Mouse (Mus musculus) megakaryocyte, embryonic 14.5 days (primary cell): ENCODE results near the gene Gfer.

ENCODE experiments used
- FLI1 ChIP-seq: IDR thresholded peaks from 2 replicates; pipeline ENCODE4 v1.6.1; 2012; ENCODE audit warnings: low read length, inconsistent platforms, mixed read lengths
- GATA1 ChIP-seq: IDR thresholded peaks from 3 replicates; pipeline ENCODE4 v1.6.1; 2012; ENCODE audit warnings: mixed read lengths, low read length, inconsistent platforms, borderline replicate concordance

- TF ChIP-seq GATA1 (no peak), FLI1 (no peak)
Observed at GRCm38 (mm10) chr17:24648731-24649377, 47.1 kb downstream of the Gfer start.
